Mouse (Mus musculus) lung, embryonic 16.5 days (tissue): ENCODE data around the gene Stab1. TPM values are rescaled to one million over a fixed set of nuclear protein-coding genes. Genes with fewer than 3 reads are reported as not detected.

Source experiments
- ATAC-seq: fragments of 200-750 bp; cut with Nextera tagmentation; 2 replicates; pipeline ENCODE4 v1.8.0; 2017; ENCODE audit warnings: low read depth, mild to moderate bottlenecking, moderate library complexity
- H3K27ac ChIP-seq: fragments of 300-500 bp; sonication (generic); 2 replicates; pipeline ENCODE4 v1.5.1; 2014; ENCODE audit warnings: mild to moderate bottlenecking, control low read depth, low read length
- H3K27me3 ChIP-seq: fragments of 300-500 bp; sonication (generic); 2 replicates; pipeline ENCODE4 v1.6.1; 2014; ENCODE audit warnings: low read depth, low read length, mixed read lengths; ENCODE audit not compliant: control insufficient read depth, insufficient read depth
- H3K36me3 ChIP-seq: fragments of 300-500 bp; sonication (generic); 2 replicates; pipeline ENCODE4 v1.6.1; 2014; ENCODE audit warnings: low read length; ENCODE audit not compliant: control insufficient read depth, insufficient read depth
- H3K4me1 ChIP-seq: fragments of 300-500 bp; sonication (generic); replicated peaks from 2 replicates; pipeline ENCODE4 v1.6.1; 2014; ENCODE audit warnings: low read length, mixed read lengths; ENCODE audit not compliant: control insufficient read depth, insufficient read depth
- H3K4me2 ChIP-seq: fragments of 300-500 bp; sonication (generic); 2 replicates; pipeline ENCODE4 v1.6.1; 2014; ENCODE audit warnings: low read depth, low read length, control low read depth
- H3K4me3 ChIP-seq: fragments of 300-500 bp; sonication (generic); 2 replicates; pipeline ENCODE4 v1.5.1; 2014; ENCODE audit warnings: mild to moderate bottlenecking, low read length, control low read depth
- H3K9ac ChIP-seq: fragments of 300-500 bp; sonication (generic); 2 replicates; pipeline ENCODE4 v1.6.1; 2014; ENCODE audit warnings: low read length, control low read depth
- H3K9me3 ChIP-seq: fragments of 300-500 bp; sonication (generic); 2 replicates; pipeline ENCODE4 v1.6.1; 2016; ENCODE audit warnings: low read length; ENCODE audit not compliant: control insufficient read depth
- WGBS: fragments of 180-500 bp; shearing (Covaris S2); extraction: QIAGEN DNeasy Blood & Tissue Kit; methylation state at CpG from one replicate; pipeline ENCODE4 v1.1.7; 2014; 5-methylcytosine and 5-hydroxymethylcytosine counted together
- polyA plus RNA-seq: library from polyadenylated mRNA; unstranded; fragments of >200 nt; fragmentation: Nextera tagmentation; extraction: Ambion mirVana; gene quantifications from 2 replicates; pipeline ENCODE4 v1.2.1, GENCODE M21; 2015

Gene Stab1
- polyA plus RNA-seq, 1 experiment from 2014 or later: 52.1 TPM

GRCm38 (mm10) chr14:31132031-31132430 lies 36.4 kb downstream of the Stab1 start:
- H3K4me1 ChIP-seq: peaks cover 42% of the 10 kb centered on the region

DNA sequence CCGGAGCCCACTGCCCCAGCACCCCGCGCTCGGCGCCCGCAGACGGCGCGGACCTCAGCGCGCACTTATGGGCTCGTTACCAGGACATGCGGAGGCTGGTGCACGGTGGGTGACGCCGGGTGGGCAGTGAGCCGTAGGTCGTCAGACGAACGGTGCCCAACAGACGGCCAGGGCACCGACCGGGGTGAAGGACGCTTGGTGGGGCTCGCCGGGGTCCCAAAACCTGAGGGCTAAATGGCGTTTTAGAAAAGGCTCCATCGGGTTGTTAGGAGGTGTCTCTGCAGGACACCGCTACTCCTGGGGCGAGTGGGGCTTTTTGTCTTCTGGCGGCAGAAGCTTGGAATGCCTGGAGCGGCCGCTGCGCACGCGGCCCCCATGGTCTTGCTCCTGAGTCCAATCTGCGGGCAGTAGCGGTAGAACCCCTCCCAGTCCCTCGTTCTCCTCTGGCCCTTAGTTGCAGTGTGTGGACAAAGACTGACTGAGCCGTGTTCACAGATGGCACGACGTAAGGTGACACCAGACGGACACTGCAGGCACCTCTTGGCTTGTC lies 37.1 kb downstream of the Stab1 start:
- Histone ChIP-seq H3K4me3 (peak overlapping the region; percentile 94), H3K36me3 (peaks cover 17% of the 10 kb centered on the region), H3K9ac (peak overlapping the region; percentile 93), H3K27me3 (no peaks in the 10 kb centered on the region), H3K27ac (peak overlapping the region; percentile 93), H3K9me3 (no peaks in the 10 kb centered on the region), H3K4me1 (peaks cover 46% of the 10 kb centered on the region), H3K4me2 (peak overlapping the region; percentile 91)
- peak; percentile 1; the same call in 1 of the 2 replicates for ATAC-seq
- WGBS: under 1% methylated on average over 43 of the region's 43 CpGs

More at GRCm38 (mm10) chr14:31132031-31132430, 36.4 kb downstream of the Stab1 start:
- peak overlapping the region; percentile 93 for H3K9ac ChIP-seq
- no peaks in the 10 kb centered on the region for H3K9me3 ChIP-seq
- WGBS: 1% methylated on average over 6 of the region's 6 CpGs
- H3K4me2 ChIP-seq: peak overlapping the region; percentile 91
- no peak for ATAC-seq
- peak overlapping the region; percentile 93 for H3K27ac ChIP-seq
- peaks cover 24% of the 10 kb centered on the region for H3K36me3 ChIP-seq
- no peaks in the 10 kb centered on the region for H3K27me3 ChIP-seq
- peak overlapping the region; percentile 94 for H3K4me3 ChIP-seq

DNA sequence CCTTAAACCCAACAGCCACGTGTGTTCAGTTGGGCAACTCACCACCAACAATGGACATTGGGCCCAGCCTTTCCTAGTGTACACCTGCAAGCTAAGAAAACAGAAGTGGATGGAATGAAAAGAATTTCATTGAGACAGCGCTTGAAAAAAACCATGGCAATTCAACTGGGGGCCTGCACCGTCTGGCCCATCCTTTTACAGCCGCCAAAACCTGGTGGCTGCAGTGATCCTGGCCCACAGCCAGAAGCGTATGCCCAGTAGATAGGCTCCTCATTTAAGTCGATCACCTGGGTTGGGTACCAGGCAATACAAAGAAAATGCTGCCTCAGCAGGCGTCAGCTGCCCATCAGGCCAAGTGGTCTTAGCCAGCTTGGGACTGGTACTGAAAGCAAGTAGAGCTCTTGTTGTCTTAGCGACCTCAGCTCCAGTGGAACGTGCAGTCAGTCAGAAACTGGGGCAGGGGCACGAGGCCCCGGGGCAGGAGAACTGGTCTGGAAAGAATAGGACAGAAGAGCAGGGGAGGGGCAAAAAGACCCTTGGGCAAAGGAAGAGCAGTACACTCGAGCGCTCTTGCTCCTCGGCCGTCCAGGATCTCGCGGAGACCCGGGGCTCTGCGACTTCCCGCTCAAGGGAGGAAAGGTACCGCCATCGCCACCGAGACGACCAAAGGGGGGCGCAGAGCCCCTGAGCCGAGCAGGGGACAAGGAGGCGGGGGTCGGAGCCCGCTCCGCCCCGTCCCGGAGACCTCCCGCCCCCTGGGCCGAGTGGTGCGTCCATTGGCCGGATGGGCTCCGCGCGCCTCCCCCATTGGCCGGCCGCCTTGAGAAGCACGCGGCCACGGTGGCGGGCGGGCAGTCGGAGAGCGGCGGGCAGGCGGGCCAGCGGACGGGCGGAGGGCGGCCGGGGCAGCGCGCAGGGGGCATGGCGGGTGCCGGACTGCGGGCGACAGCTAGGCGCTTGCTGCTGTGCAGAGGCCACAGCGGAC lies 37.9 kb downstream of the Stab1 start, which contains the start of gene Nt5dc2:
Gene Nt5dc2, plus strand, starts transcription at position 818 of the 985 bp plus-strand sequence.
- peak; percentile 84 for ATAC-seq
- Histone ChIP-seq H3K27ac (peak within 1 kb of the TSS; percentile 93), H3K36me3 (peaks cover 11% of the 10 kb centered on the region), H3K4me1 (peaks cover 48% of the 10 kb centered on the region), H3K4me2 (peak within 1 kb of the TSS; percentile 91), H3K27me3 (no peaks in the 10 kb centered on the region), H3K4me3 (peak within 1 kb of the TSS; percentile 94), H3K9me3 (no peaks in the 10 kb centered on the region), H3K9ac (peak within 1 kb of the TSS; percentile 93)
- 4% methylated on average over 46 of the region's 63 CpGs for WGBS

- 61% methylated on average over 15 of the region's 15 CpGs for WGBS
- peaks cover 48% of the 10 kb centered on the region for H3K4me1 ChIP-seq
Observed at GRCm38 (mm10) chr14:31129326-31130235, 38.9 kb downstream of the Stab1 start.

DNA sequence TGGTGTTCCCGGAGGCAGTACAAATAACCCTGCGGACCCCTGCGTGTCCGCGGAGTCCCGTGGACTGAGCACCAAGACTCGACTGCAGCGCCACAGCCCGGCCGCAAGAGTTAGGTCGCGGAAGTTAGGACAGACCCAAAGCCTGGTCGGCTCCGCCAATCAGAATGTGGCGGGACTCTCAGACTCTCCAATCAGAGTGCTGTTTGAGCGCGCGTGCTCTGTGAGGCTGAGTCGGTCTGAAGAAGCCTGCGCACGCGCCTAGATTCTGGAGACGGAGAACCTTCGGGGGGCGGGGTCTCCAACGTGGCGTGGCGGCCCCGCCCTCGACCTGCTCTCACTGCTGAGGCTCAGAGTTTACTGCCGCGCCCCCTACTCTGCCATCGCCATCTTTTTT lies 39.6 kb downstream of the Stab1 start, which contains the start of gene Smim4:
Gene Smim4, minus strand, starts transcription at position 131 of the 394 bp plus-strand sequence.
- Histone ChIP-seq H3K36me3 (0 out of 2 replicates have a peak, but pooled peaks cover 2% of the 10 kb centered on the region), H3K4me3 (peak within 1 kb of the TSS; percentile 82), H3K27ac (peak within 1 kb of the TSS; percentile 95), H3K9ac (peak within 1 kb of the TSS; percentile 94), H3K27me3 (no peaks in the 10 kb centered on the region), H3K4me2 (peak within 1 kb of the TSS; percentile 64), H3K4me1 (peaks cover 40% of the 10 kb centered on the region), H3K9me3 (no peaks in the 10 kb centered on the region)
- peak; percentile 91 for ATAC-seq
- under 1% methylated on average over 33 of the region's 33 CpGs for WGBS

More at GRCm38 (mm10) chr14:31129326-31130235, 38.9 kb downstream of the Stab1 start:
- H3K36me3 ChIP-seq: 0 out of 2 replicates have a peak, but pooled peaks cover 1% of the 10 kb centered on the region
- H3K4me3 ChIP-seq: peak overlapping the region; percentile 82
- peak overlapping the region; percentile 91 for H3K4me2 ChIP-seq
- H3K9ac ChIP-seq: peak overlapping the region; percentile 40; the same call in 1 of the 2 replicates
- peak overlapping the region; percentile 93 for H3K27ac ChIP-seq
- no peaks in the 10 kb centered on the region for H3K27me3 ChIP-seq
- H3K9me3 ChIP-seq: no peaks in the 10 kb centered on the region
- ATAC-seq: no peak

DNA sequence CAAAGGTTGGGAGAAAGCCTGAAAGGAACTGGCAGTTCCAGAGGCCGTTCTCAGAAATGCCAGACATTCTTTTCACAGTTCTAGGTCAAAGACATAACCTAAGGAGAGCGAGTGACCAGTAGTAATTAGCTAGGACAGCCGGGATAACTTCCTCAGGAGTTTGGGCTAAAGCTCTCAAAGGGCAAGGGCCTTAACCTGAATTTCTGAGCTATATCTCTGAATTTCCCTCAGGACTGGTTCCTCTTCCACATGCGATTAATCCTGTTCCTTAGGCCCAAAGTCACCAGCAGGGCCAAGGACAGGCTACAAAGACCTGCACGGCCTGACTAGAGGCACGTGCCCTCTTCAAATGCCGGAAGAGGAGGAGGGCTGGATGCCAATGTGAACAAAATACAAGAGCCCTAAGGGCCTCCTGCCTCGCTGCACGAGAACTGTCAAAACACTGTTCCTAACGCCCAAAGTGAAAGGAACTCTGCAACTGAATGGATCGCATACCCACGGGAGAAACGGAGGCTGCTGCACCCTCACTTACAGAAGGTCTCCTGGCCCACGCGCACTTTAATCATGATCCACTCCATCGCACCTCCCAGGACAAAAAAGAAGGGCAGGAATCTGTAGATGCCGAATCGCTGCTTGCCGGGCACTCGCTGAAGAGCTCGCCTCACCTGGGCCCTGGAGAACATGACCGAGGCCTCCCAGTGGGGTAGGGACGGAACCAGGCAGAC lies 40.2 kb downstream of the Stab1 start:
- peak overlapping the region; percentile 95 for H3K27ac ChIP-seq
- H3K4me1 ChIP-seq: peaks cover 35% of the 10 kb centered on the region
- peak overlapping the region; percentile 94 for H3K9ac ChIP-seq
- peak overlapping the region; percentile 64 for H3K4me2 ChIP-seq
- no peaks in the 10 kb centered on the region for H3K27me3 ChIP-seq
- H3K4me3 ChIP-seq: peak overlapping the region; percentile 82
- WGBS: under 1% methylated on average over 23 of the region's 23 CpGs
- peak; percentile 37 for ATAC-seq
- no peaks in the 10 kb centered on the region for H3K9me3 ChIP-seq
- H3K36me3 ChIP-seq: peaks cover 4% of the 10 kb centered on the region; the same call in 1 of the 2 replicates

- 88% methylated on average over 8 of the region's 8 CpGs for WGBS
- Histone ChIP-seq H3K4me2 (peak overlapping the region; percentile 52), H3K4me3 (no peak overlapping the region; the same call in 1 of the 2 replicates), H3K36me3 (peaks cover 7% of the 10 kb centered on the region; the same call in 1 of the 2 replicates), H3K9me3 (no peaks in the 10 kb centered on the region), H3K9ac (no peak overlapping the region), H3K27me3 (no peaks in the 10 kb centered on the region), H3K4me1 (peaks cover 21% of the 10 kb centered on the region), H3K27ac (no peak overlapping the region)
- ATAC-seq: no peak
Observed at GRCm38 (mm10) chr14:31126826-31127225, 41.6 kb downstream of the Stab1 start.
